Mouse (Mus musculus) gastrocnemius, adult 2 months (tissue): ENCODE measurements around the gene Gcdh. TPM values are rescaled to one million over a fixed set of nuclear protein-coding genes. Genes with fewer than 3 reads are reported as not detected.

ENCODE experiments used
- DNase-seq: peaks from one replicate; pipeline ENCODE4 v3.0.0; 2022
- H3K27ac ChIP-seq: fragments of 200-600 bp; 2 replicates; pipeline ENCODE4 v1.8.1; 2022; ENCODE audit warnings: mild to moderate bottlenecking
- H3K4me3 ChIP-seq: fragments of 200-600 bp; 2 replicates; pipeline ENCODE4 v1.8.1; 2022; ENCODE audit warnings: mild to moderate bottlenecking, moderate library complexity
- CTCF ChIP-seq: fragments of 200-600 bp; IDR thresholded peaks from 2 replicates; pipeline ENCODE4 v1.8.1; 2022; ENCODE audit warnings: antibody characterized with exemption, mild to moderate bottlenecking, moderate library complexity
- intact Hi-C: fragments of 180-260 bp; cut with DNase I; formaldehyde crosslinking; loops from one replicate; pipeline ENCODE4 v1.15.1; 2025
- long read RNA-seq, 2 experiments: library from polyadenylated mRNA; stranded (forward); transcript quantifications; one replicate each; pipeline ENCODE4 v2.0.0; 2021
- total RNA-seq, 2 experiments: library from RNA; stranded (reverse); gene quantifications; 2 replicates each; pipeline ENCODE4 v1.2.3; 2021

The Gcdh gene
- 10 to 100 TPM; 33.9 to 51.1 TPM for total RNA-seq
- long read RNA-seq, experiment 1, transcript Gcdh-202 (12 exons, 2,114 nt) = major isoform, 59 of 95 reads
- long read RNA-seq, experiment 1, transcript Gcdh-201 (11 exons, 2,167 nt) = minor isoform, 30 of 95 reads
- long read RNA-seq, experiment 1, partial matches to known transcripts = 3 of 95 reads
- long read RNA-seq, experiment 1, other reads (novel, unspliced or antisense) = 3 of 95 reads
- long read RNA-seq, experiment 2, transcript Gcdh-202 (12 exons, 2,114 nt) = major isoform, 68 of 104 reads
- long read RNA-seq, experiment 2, transcript Gcdh-201 (11 exons, 2,167 nt) = minor isoform, 30 of 104 reads
- long read RNA-seq, experiment 2, partial matches to known transcripts = 0 of 104 reads
- long read RNA-seq, experiment 2, other reads (novel, unspliced or antisense) = 6 of 104 reads

- peak; percentile 92 for DNase-seq
- peak within 1 kb of the TSS; percentile 76 for H3K4me3 ChIP-seq
- peak within 1 kb of the TSS; percentile 88 for H3K27ac ChIP-seq
- intact Hi-C loops = no loop called here
- no peak for TF ChIP-seq CTCF
Observed at GRCm38 (mm10) chr8:84893709-84894134, at the start of gene Gcdh. Gene Gcdh, minus strand, starts transcription at chr8:84893921.

GRCm38 (mm10) chr8:84937620-84938485, 44.1 kb upstream of the Gcdh start:
- intact Hi-C loops = no loop called here
- no peak for TF ChIP-seq CTCF
- Histone ChIP-seq H3K27ac (no peak overlapping the region), H3K4me3 (peak overlapping the region; percentile 66; the same call in 1 of the 2 replicates)
- no peak for DNase-seq

- TF ChIP-seq CTCF = peak; percentile 81
- peak within 1 kb of the TSS; percentile 66 for H3K4me3 ChIP-seq
Observed at GRCm38 (mm10) chr8:84936962-84937546, 43.3 kb upstream of the Gcdh start, which contains the start of gene Mast1. Gene Mast1, minus strand, starts transcription at chr8:84937359.

GRCm38 (mm10) chr8:84936041-84936961, 42.6 kb upstream of the Gcdh start:
- Histone ChIP-seq H3K27ac (no peak overlapping the region), H3K4me3 (peak overlapping the region; percentile 66; the same call in 1 of the 2 replicates)
- TF ChIP-seq CTCF = no peak
- intact Hi-C loops = no loop called here
- no peak for DNase-seq

More at GRCm38 (mm10) chr8:84936962-84937546, 43.3 kb upstream of the Gcdh start, which contains the start of gene Mast1:
- intact Hi-C loops = no loop called here
- peak; percentile 77 for DNase-seq
- H3K27ac ChIP-seq = no peak within 1 kb of the TSS

GRCm38 (mm10) chr8:84935489-84935888, 41.8 kb upstream of the Gcdh start:
- Histone ChIP-seq H3K4me3 (no peak overlapping the region), H3K27ac (no peak overlapping the region)
- DNase-seq = no peak
- no peak for TF ChIP-seq CTCF
- intact Hi-C loops = no loop called here

- Histone ChIP-seq H3K4me3 (no peak overlapping the region), H3K27ac (no peak overlapping the region)
- intact Hi-C loops = no loop called here
- DNase-seq = no peak
- TF ChIP-seq CTCF = no peak
Observed at GRCm38 (mm10) chr8:84934860-84935259, 41.1 kb upstream of the Gcdh start.

- no peak overlapping the region for H3K27ac ChIP-seq
- no peak for DNase-seq
- H3K4me3 ChIP-seq = no peak overlapping the region
- intact Hi-C loops = no loop called here
- TF ChIP-seq CTCF = no peak
Observed at GRCm38 (mm10) chr8:84933767-84934559, 40.2 kb upstream of the Gcdh start.

GRCm38 (mm10) chr8:84930582-84930981, 36.9 kb upstream of the Gcdh start:
- intact Hi-C loops = no loop called here
- Histone ChIP-seq H3K4me3 (no peak overlapping the region), H3K27ac (no peak overlapping the region)
- no peak for DNase-seq
- TF ChIP-seq CTCF = no peak

GRCm38 (mm10) chr8:84928456-84929306, 35.0 kb upstream of the Gcdh start:
- TF ChIP-seq CTCF = peak; percentile 77
- Histone ChIP-seq H3K4me3 (peak overlapping the region; percentile 48), H3K27ac (no peak overlapping the region)
- peak; percentile 76 for DNase-seq
- intact Hi-C loops = loop anchor here (2.0 kb wide), 1 partner anchor 28 kb away; no protein-coding TSS in a partner anchor

GRCm38 (mm10) chr8:84927513-84927912, 33.8 kb upstream of the Gcdh start:
- DNase-seq = no peak
- no peak for TF ChIP-seq CTCF
- Histone ChIP-seq H3K4me3 (no peak overlapping the region), H3K27ac (no peak overlapping the region)
- intact Hi-C loops = no loop called here
